Mouse (Mus musculus): ENCODE measurements around the gene Gm8439.

- TF ChIP-seq POLR2A (IDR thresholded peaks at IDR 0.05; ENCODE audit: insufficient read depth, low read depth, low read length) (no peak), CTCF (IDR thresholded peaks at IDR 0.05; ENCODE audit: insufficient read depth, low read depth, low read length) (no peak)
These were observed 1.6 kb upstream of the Gm8439 start for GRCm38 (mm10) chr4:120586986-120587385.
